Mouse (Mus musculus): ENCODE measurements around the gene Abi3bp. TPM values are rescaled to one million over a fixed set of nuclear protein-coding genes. Genes with fewer than 3 reads are reported as not detected.

Abi3bp gene
- polyA plus RNA-seq, 1 experiment from 2014 or later, result 0.11 TPM

DNA sequence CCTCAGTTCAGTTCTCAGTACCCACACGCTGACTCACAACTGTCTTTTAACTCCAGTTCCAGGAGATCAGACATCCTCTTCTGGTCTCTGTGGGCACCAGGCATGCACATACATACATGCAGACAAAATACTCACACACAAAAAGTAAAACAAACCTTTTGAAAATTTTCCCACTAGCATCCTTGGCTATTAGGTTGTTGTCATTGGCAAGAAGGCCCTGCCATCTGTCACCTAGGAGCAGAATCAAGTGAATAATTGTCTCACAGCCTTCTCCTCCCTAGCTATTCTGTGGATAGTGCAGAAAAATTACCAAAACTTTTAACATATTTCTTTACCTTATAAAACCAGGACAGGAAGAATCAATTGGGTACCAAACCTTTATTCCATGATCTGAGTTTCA is 48.8 kb downstream of the Abi3bp start:
- no peak for ATAC-seq
- Histone ChIP-seq H3K27ac (no peak overlapping the region), H3K36me3 (no peaks in the 10 kb centered on the region), H3K4me3 (no peak overlapping the region), H3K4me1 (no peaks in the 10 kb centered on the region), H3K4me2 (no peak overlapping the region), H3K27me3 (replicated peaks) (no peaks in the 10 kb centered on the region), H3K9me3 (replicated peaks) (no peaks in the 10 kb centered on the region), H3K9ac (no peak overlapping the region)
- WGBS (ENCODE audit: insufficient replicate concordance), result 71% methylated on average over 1 of the region's 1 CpGs

- Histone ChIP-seq H3K36me3 (no peaks in the 10 kb centered on the region), H3K27me3 (replicated peaks) (no peaks in the 10 kb centered on the region), H3K4me1 (no peaks in the 10 kb centered on the region), H3K9me3 (replicated peaks) (no peaks in the 10 kb centered on the region), H3K4me2 (no peak overlapping the region), H3K27ac (no peak overlapping the region), H3K9ac (no peak overlapping the region), H3K4me3 (no peak overlapping the region)
- no peak for ATAC-seq
- WGBS (ENCODE audit: insufficient replicate concordance), result 55% methylated on average over 3 of the region's 3 CpGs
Observed at GRCm38 (mm10) chr16:56528079-56528688, 50.5 kb downstream of the Abi3bp start.

GRCm38 (mm10) chr16:56579536-56579935 is 101.9 kb downstream of the Abi3bp start:
- Histone ChIP-seq H3K27ac (no peak overlapping the region), H3K9ac (no peak overlapping the region)

GRCm38 (mm10) chr16:56593581-56593980 is 115.9 kb downstream of the Abi3bp start:
- no peaks in the 10 kb centered on the region for H3K27me3 ChIP-seq (replicated peaks)
- H3K9ac ChIP-seq, result no peak overlapping the region
- WGBS (ENCODE audit: insufficient replicate concordance), result 62% methylated on average over 5 of the region's 5 CpGs
- no peak overlapping the region for H3K4me2 ChIP-seq
- ATAC-seq, result no peak
- H3K9me3 ChIP-seq (replicated peaks), result no peaks in the 10 kb centered on the region
- H3K4me3 ChIP-seq, result no peak overlapping the region
- no peaks in the 10 kb centered on the region for H3K36me3 ChIP-seq
- no peaks in the 10 kb centered on the region for H3K4me1 ChIP-seq
- H3K27ac ChIP-seq, result no peak overlapping the region

More at GRCm38 (mm10) chr16:56579536-56579935, 101.9 kb downstream of the Abi3bp start:
- WGBS (ENCODE audit: insufficient replicate concordance), result 54% methylated on average over 1 of the region's 1 CpGs
- Histone ChIP-seq H3K36me3 (no peaks in the 10 kb centered on the region), H3K4me2 (no peak overlapping the region), H3K27me3 (replicated peaks) (no peaks in the 10 kb centered on the region), H3K9me3 (replicated peaks) (no peaks in the 10 kb centered on the region), H3K4me1 (no peaks in the 10 kb centered on the region), H3K4me3 (no peak overlapping the region)
- no peak for ATAC-seq

GRCm38 (mm10) chr16:56594866-56595265 is 117.2 kb downstream of the Abi3bp start:
- Histone ChIP-seq H3K4me3 (no peak overlapping the region), H3K36me3 (no peaks in the 10 kb centered on the region), H3K4me2 (no peak overlapping the region), H3K4me1 (no peaks in the 10 kb centered on the region), H3K9ac (no peak overlapping the region), H3K9me3 (replicated peaks) (no peaks in the 10 kb centered on the region), H3K27me3 (replicated peaks) (no peaks in the 10 kb centered on the region), H3K27ac (no peak overlapping the region)
- no peak for ATAC-seq
- 79% methylated on average over 6 of the region's 6 CpGs for WGBS (ENCODE audit: insufficient replicate concordance)

DNA sequence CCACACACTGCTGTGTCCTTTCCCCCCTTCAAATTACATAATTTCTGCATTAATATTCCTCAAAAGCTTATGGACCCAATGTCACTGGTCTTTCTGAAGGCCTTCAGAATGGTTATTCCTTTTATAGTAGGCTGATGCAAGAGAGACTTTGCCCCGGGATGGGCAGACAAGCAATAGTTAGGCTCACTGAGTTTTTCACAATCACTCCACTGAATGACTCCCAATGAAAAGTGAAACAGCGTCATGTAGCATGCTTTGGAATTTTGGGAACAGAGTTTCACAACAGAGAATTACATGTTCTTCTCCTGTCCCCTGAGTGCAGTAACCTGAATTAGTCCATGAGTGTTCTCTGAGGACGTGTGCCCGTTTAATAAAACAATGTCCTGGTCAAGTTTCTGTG is 120.7 kb downstream of the Abi3bp start:
- H3K4me1 ChIP-seq, result no peaks in the 10 kb centered on the region
- ATAC-seq, result no peak
- WGBS (ENCODE audit: insufficient replicate concordance), result 74% methylated on average over 4 of the region's 4 CpGs

DNA sequence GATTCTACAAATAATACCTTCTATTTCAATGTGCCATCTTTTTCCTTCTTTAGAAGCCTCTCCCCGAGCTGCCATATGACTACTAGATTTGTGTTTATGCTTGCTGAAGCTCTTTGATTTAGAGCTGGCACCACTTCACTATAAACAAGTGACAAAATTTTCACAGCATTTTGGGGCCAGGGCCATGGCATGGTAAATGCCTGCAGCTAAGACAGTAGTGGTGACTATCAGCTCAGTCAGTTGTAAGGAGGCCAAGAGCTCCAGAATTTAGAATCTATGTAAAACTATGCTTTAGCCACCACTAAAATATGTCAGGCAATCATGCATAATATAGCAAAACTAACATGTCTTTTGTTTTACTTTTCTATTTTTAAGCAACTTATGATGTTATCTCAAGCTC is 124.7 kb downstream of the Abi3bp start:
- Histone ChIP-seq H3K9ac (no peak overlapping the region), H3K4me1 (no peaks in the 10 kb centered on the region), H3K36me3 (no peaks in the 10 kb centered on the region), H3K27ac (no peak overlapping the region), H3K27me3 (replicated peaks) (no peaks in the 10 kb centered on the region), H3K4me2 (no peak overlapping the region), H3K4me3 (no peak overlapping the region), H3K9me3 (replicated peaks) (no peaks in the 10 kb centered on the region)
- no peak for ATAC-seq
- 55% methylated on average over 1 of the region's 1 CpGs for WGBS (ENCODE audit: insufficient replicate concordance)

More for the DNA sequence above, 120.7 kb downstream of the Abi3bp start:
- Histone ChIP-seq H3K27ac (no peak overlapping the region), H3K27me3 (replicated peaks) (no peaks in the 10 kb centered on the region), H3K36me3 (no peaks in the 10 kb centered on the region), H3K4me3 (no peak overlapping the region), H3K9ac (no peak overlapping the region), H3K4me2 (no peak overlapping the region), H3K9me3 (replicated peaks) (no peaks in the 10 kb centered on the region)

DNA sequence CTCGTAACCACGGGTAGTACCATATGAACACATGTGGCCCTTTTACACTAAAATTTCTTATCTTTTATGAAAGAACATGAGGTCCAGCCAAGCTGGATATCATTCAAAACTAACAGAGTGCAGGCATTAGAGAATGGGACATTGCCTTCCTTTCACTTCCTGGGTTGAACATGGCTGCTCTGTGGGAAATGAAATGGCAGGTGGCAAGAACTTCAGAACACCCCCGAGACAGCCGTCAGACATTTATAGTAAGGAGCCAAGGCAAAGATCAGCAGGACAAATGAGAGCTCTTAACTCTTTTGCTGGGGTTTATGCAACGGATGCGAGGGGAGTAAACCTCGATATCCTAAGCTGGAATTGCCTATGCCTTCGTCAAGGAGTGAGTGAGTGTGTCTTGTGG is 132.9 kb downstream of the Abi3bp start:
- H3K27me3 ChIP-seq (replicated peaks), result no peaks in the 10 kb centered on the region
- no peak overlapping the region for H3K4me2 ChIP-seq
- H3K9me3 ChIP-seq (replicated peaks), result no peaks in the 10 kb centered on the region
- no peak overlapping the region for H3K4me3 ChIP-seq
- no peak overlapping the region for H3K27ac ChIP-seq
- no peaks in the 10 kb centered on the region for H3K4me1 ChIP-seq
- H3K9ac ChIP-seq, result no peak overlapping the region
- H3K36me3 ChIP-seq, result no peaks in the 10 kb centered on the region
- 68% methylated on average over 8 of the region's 8 CpGs for WGBS (ENCODE audit: insufficient replicate concordance)
- no peak for ATAC-seq

DNA sequence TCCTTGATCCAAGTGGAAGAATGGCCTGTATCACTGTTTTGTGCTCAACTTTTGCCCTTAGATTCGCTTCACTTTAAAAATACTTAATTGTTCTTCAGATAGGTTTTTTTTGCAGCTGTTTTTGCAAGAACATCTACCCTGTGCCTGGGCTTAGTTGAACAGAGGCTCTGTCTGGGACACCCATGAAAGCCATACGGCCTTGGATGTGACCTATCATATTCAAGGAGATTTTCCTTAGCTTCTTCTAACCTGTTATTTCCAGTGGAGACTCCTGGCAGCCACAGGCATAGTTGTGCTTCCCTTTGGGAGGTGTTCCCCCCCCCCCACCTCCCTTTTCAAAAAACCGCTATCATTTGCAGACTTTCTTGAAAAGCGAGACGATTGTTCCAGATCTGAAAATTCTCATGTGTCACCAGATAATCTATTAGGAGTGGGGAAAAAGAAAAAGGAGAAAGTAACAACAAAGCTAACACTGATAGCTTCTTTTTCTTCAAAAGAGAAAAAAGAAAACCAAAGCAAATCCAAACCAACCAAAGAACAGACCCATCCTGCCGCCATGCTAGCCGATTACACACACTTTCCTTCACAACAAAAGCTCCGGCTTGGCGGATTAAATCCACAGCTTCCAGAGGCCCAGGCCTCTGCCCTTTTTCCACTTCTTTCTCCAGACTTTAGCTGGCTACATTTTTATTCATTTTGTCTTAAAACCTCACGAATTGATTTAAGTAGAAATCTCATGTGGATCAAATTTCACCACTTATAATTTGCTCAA is 133.6 kb downstream of the Abi3bp start:
- no peaks in the 10 kb centered on the region for H3K36me3 ChIP-seq
- no peak overlapping the region for H3K4me2 ChIP-seq
- ATAC-seq, result no peak
- WGBS (ENCODE audit: insufficient replicate concordance), result 75% methylated on average over 10 of the region's 10 CpGs
- no peak overlapping the region for H3K27ac ChIP-seq
- no peak overlapping the region for H3K4me3 ChIP-seq
- no peak overlapping the region for H3K9ac ChIP-seq
- H3K27me3 ChIP-seq (replicated peaks), result no peaks in the 10 kb centered on the region
- no peaks in the 10 kb centered on the region for H3K4me1 ChIP-seq
- no peaks in the 10 kb centered on the region for H3K9me3 ChIP-seq (replicated peaks)

DNA sequence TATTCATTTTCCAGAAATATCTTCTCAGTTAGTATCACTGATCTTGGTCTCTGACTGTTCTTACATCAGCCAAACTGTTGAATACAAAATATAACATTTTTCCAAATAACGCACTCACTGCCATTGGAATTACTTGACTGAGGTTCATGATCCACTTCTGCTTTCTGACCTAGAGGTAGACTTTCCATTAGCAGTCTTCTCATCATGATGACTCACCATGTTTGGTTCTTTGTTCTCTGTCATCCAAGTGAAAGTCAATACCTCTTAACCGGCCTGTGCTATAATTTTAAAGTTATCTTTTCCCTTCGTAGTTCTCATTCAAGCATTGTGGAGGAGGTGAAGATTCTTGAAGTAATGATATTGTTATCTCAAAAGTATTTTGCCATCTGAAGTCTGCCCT is 160.9 kb downstream of the Abi3bp start:
- Histone ChIP-seq H3K9ac (no peak overlapping the region), H3K4me1 (no peaks in the 10 kb centered on the region)

GRCm38 (mm10) chr16:56645251-56645650 is 167.6 kb downstream of the Abi3bp start:
- no peak overlapping the region for H3K9ac ChIP-seq
- no peaks in the 10 kb centered on the region for H3K9me3 ChIP-seq (replicated peaks)
- ATAC-seq, result no peak
- no peak overlapping the region for H3K4me2 ChIP-seq
- no peaks in the 10 kb centered on the region for H3K27me3 ChIP-seq (replicated peaks)
- WGBS (ENCODE audit: insufficient replicate concordance), result 30% methylated on average over 2 of the region's 2 CpGs
- H3K36me3 ChIP-seq, result no peaks in the 10 kb centered on the region
- no peak overlapping the region for H3K4me3 ChIP-seq
- H3K27ac ChIP-seq, result no peak overlapping the region
- no peaks in the 10 kb centered on the region for H3K4me1 ChIP-seq

More for the DNA sequence above, 160.9 kb downstream of the Abi3bp start:
- WGBS (ENCODE audit: insufficient replicate concordance), result 79% methylated on average over 3 of the region's 3 CpGs
- no peak overlapping the region for H3K27ac ChIP-seq
- no peaks in the 10 kb centered on the region for H3K27me3 ChIP-seq (replicated peaks)
- no peaks in the 10 kb centered on the region for H3K36me3 ChIP-seq
- no peak overlapping the region for H3K4me2 ChIP-seq
- ATAC-seq, result no peak
- no peak overlapping the region for H3K4me3 ChIP-seq
- no peaks in the 10 kb centered on the region for H3K9me3 ChIP-seq (replicated peaks)

DNA sequence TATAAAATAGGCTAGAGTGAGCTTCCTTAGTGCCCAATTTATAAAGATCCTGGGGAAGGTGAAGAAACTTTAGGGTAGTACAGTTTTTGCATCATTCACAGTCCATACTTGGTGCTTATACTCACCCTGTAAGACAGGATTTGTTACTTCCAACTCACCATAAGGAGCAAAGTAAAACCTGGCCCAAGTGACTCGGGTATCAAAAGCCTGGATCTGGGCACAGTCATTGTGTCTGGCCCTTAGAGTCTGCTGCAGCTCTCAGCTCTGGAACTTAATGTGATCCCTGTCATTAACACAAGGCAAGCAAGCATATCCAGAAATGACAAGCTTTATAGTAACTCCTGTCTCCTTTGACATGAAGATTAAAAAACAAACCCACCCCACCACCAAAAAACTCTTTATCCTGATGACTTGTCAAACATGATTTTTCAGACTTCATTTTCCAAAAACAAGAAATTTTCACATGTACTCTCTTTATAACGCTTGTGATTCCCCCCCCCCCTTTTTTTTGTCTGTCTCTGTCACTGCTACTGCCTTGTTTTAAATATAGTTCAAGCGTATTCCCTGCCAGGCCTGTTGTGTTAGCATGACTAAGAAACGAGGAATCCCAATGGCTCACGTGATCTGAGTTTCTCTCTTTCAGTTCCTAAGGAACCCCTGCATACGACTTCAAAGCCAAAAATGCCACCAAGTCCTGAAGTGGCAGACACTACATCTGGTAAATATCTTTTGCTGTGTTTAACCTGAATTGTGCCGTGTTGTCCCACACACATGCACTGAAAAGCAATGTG is 168.9 kb downstream of the Abi3bp start:
- H3K4me2 ChIP-seq, result no peak overlapping the region
- H3K9me3 ChIP-seq (replicated peaks), result no peaks in the 10 kb centered on the region
- no peak for ATAC-seq
- WGBS (ENCODE audit: insufficient replicate concordance), result 62% methylated on average over 7 of the region's 7 CpGs
- no peak overlapping the region for H3K9ac ChIP-seq
- H3K27ac ChIP-seq, result no peak overlapping the region
- H3K4me3 ChIP-seq, result no peak overlapping the region
- H3K4me1 ChIP-seq, result no peaks in the 10 kb centered on the region
- H3K27me3 ChIP-seq (replicated peaks), result no peaks in the 10 kb centered on the region
- no peaks in the 10 kb centered on the region for H3K36me3 ChIP-seq
